In genomic region chr4:117799904-117800303, GRCm38 (mm10) we compare ENCODE assay signal across 27 mouse cellular contexts. TPM values are rescaled to one million over a fixed set of nuclear protein-coding genes. Genes with fewer than 3 reads are reported as not detected.
DNase-seq lines count a peak whose midpoint lies in the region; ATAC-seq and TF ChIP-seq lines count a peak whose summit lies in the region.
"Had no signal": no experiment of that assay in that cellular context is flagged by ENCODE, and none has a peak within 500 bp of the region (broad histone marks: within the 10 kb centered on the region; RNA-seq: fewer than 3 reads in every experiment).

No protein-coding gene starts in this region.

- H3K9ac ChIP-seq in heart, adult 2 months (ENCODE audit: low read depth, low read length), result no peak overlapping the region
- no peak overlapping the region for H3K9ac ChIP-seq in liver, postnatal 0 days (replicated peaks)
- no peak overlapping the region for H3K9ac ChIP-seq in liver, embryonic 11.5 days (ENCODE audit: low read depth, low read length)
- no peak overlapping the region for H3K9ac ChIP-seq in MEL (ENCODE audit: control insufficient read depth, low read depth, low read length, poor library complexity, severe bottlenecking)
- H3K9ac ChIP-seq: heart, embryonic 12.5 days; hindbrain, embryonic 15.5 days; liver, embryonic 13.5 days; neural tube, embryonic 13.5 days had no signal

- no peak for TF ChIP-seq POLR2A in heart, adult 2 months (IDR thresholded peaks at IDR 0.05; ENCODE audit: insufficient read depth, low read depth, low read length)
- no peak for TF ChIP-seq POLR2A in MEL (IDR thresholded peaks at IDR 0.05; ENCODE audit: control insufficient read depth in 1 of 2, insufficient read depth in 1 of 2, low read depth in 1 of 2, low read length in 2 of 2, poor library complexity in 1 of 2)

- peak; percentile 31; the same call in 1 of the 2 replicates for TF ChIP-seq CTCF in heart, adult 2 months (IDR thresholded peaks at IDR 0.05)
- peak; percentile 53 for TF ChIP-seq CTCF in liver, postnatal 0 days (IDR thresholded peaks at IDR 0.05; ENCODE audit: low read depth)
- TF ChIP-seq CTCF in MEL (IDR thresholded peaks at IDR 0.05 in 2 of 3, conservative IDR thresholded peaks at IDR 0.05 in 1 of 3; ENCODE audit: control insufficient read depth in 1 of 3, insufficient read depth in 1 of 3, low read depth in 2 of 3, low read length in 3 of 3, poor library complexity in 1 of 3, severe bottlenecking in 1 of 3), result peak; percentile 41 to 60 (median 51)

- no peak for DNase-seq in heart, adult 2 months
- no peak for DNase-seq in heart, adult 18-20 months
- no peak for DNase-seq in liver, postnatal 0 days
- DNase-seq in liver, embryonic 11.5 days (ENCODE audit: low spot score), result no peak
- peak; percentile 39 for DNase-seq in MEL (ENCODE audit: low read depth, low spot score)
- peak; percentile 3 for DNase-seq in induced T-regulatory cell, adult 2 months (ENCODE audit: low read depth)
- DNase-seq in right cerebral cortex, adult 2 months (ENCODE audit: low spot score in 2 of 2), result no peak
- no peak for DNase-seq in cerebellum, adult 11 months
- DNase-seq: adrenal gland, adult 2 months; cerebellum, adult 18-20 months; gastrocnemius, postnatal 25 days; kidney, adult 18-20 months; kidney, postnatal 36 days; liver, embryonic 13.5 days; lung, postnatal 14 days; right cerebral cortex, postnatal 14 days; thymus, postnatal 14 days had no signal

- H3K79me2 ChIP-seq in heart, adult 2 months (replicated peaks; ENCODE audit: control insufficient read depth, insufficient read depth, low read length), result no peaks in the 10 kb centered on the region
- no peaks in the 10 kb centered on the region for H3K79me2 ChIP-seq in MEL (ENCODE audit: control insufficient read depth, insufficient read depth, low read length, poor library complexity)

- H3K4me3 ChIP-seq in heart, adult 2 months, result no peak overlapping the region
- no peak overlapping the region for H3K4me3 ChIP-seq in liver, postnatal 0 days (ENCODE audit: low read depth, low read length)
- H3K4me3 ChIP-seq in liver, embryonic 11.5 days (ENCODE audit: low read depth, low read length), result no peak overlapping the region
- H3K4me3 ChIP-seq in MEL (ENCODE audit: control insufficient read depth in 1 of 2, insufficient read depth in 1 of 2, low read depth in 2 of 2, low read length in 2 of 2), result no peak overlapping the region
- H3K4me3 ChIP-seq: embryonic facial prominence, embryonic 10.5 days; erythroblast, embryonic 14.5 days; heart, embryonic 12.5 days; hindbrain, embryonic 15.5 days; liver, embryonic 13.5 days; neural tube, embryonic 13.5 days had no signal

- TF ChIP-seq RAD21 in MEL (IDR thresholded peaks at IDR 0.05; ENCODE audit: low read depth, low read length), result peak; percentile 46

- no peak overlapping the region for H3K4me2 ChIP-seq in liver, postnatal 0 days (ENCODE audit: low read depth, low read length)
- H3K4me2 ChIP-seq in liver, embryonic 11.5 days, result no peak overlapping the region
- H3K4me2 ChIP-seq: heart, embryonic 12.5 days; hindbrain, embryonic 15.5 days; liver, embryonic 13.5 days; neural tube, embryonic 13.5 days had no signal

- no peaks in the 10 kb centered on the region for H3K27me3 ChIP-seq in heart, adult 2 months (ENCODE audit: control insufficient read depth, insufficient read depth, low read length)
- no peaks in the 10 kb centered on the region for H3K27me3 ChIP-seq in liver, postnatal 0 days (ENCODE audit: insufficient read depth, low read length)
- no peaks in the 10 kb centered on the region for H3K27me3 ChIP-seq in liver, embryonic 11.5 days (replicated peaks; ENCODE audit: control insufficient read depth, insufficient read depth, low read length)
- no peaks in the 10 kb centered on the region for H3K27me3 ChIP-seq in MEL (ENCODE audit: control insufficient read depth in 1 of 2, insufficient read depth in 2 of 2, low read length in 2 of 2)
- H3K27me3 ChIP-seq: heart, embryonic 12.5 days; hindbrain, embryonic 15.5 days; liver, embryonic 13.5 days; neural tube, embryonic 13.5 days had no signal

- H3K36me3 ChIP-seq in heart, adult 2 months (ENCODE audit: control insufficient read depth, insufficient read depth, low read length), result no peaks in the 10 kb centered on the region
- no peaks in the 10 kb centered on the region for H3K36me3 ChIP-seq in liver, postnatal 0 days (replicated peaks; ENCODE audit: insufficient read depth, low read length)
- H3K36me3 ChIP-seq in liver, embryonic 11.5 days (ENCODE audit: control insufficient read depth, insufficient read depth, low read length), result no peaks in the 10 kb centered on the region
- peaks cover 0 to 4% of the 10 kb centered on the region in 2 experiments; a peak in 2 of 4 replicates for H3K36me3 ChIP-seq in MEL (ENCODE audit: control insufficient read depth in 1 of 2, insufficient read depth in 2 of 2, low read length in 2 of 2)
- H3K36me3 ChIP-seq: embryonic facial prominence, embryonic 10.5 days; heart, embryonic 12.5 days; hindbrain, embryonic 15.5 days; liver, embryonic 13.5 days; neural tube, embryonic 13.5 days had no signal

- no peaks in the 10 kb centered on the region for H3K4me1 ChIP-seq in heart, adult 2 months (ENCODE audit: control insufficient read depth, insufficient read depth, low read length)
- no peaks in the 10 kb centered on the region for H3K4me1 ChIP-seq in liver, postnatal 0 days (ENCODE audit: insufficient read depth)
- no peaks in the 10 kb centered on the region for H3K4me1 ChIP-seq in liver, embryonic 11.5 days (replicated peaks; ENCODE audit: control insufficient read depth, insufficient read depth, low read length)
- no peaks in the 10 kb centered on the region; a peak in 1 of 4 replicates for H3K4me1 ChIP-seq in MEL (ENCODE audit: control insufficient read depth in 1 of 2, insufficient read depth in 2 of 2, low read length in 2 of 2)
- H3K4me1 ChIP-seq: embryonic facial prominence, embryonic 10.5 days; heart, embryonic 12.5 days; hindbrain, embryonic 15.5 days; liver, embryonic 13.5 days; neural tube, embryonic 13.5 days had no signal

- no peak for TF ChIP-seq EP300 in heart, adult 2 months (IDR thresholded peaks at IDR 0.05; ENCODE audit: insufficient read depth, low read depth, low read length)
- TF ChIP-seq EP300 in liver, postnatal 0 days (IDR thresholded peaks at IDR 0.05; ENCODE audit: low read depth), result no peak
- TF ChIP-seq EP300 in MEL (IDR thresholded peaks at IDR 0.05; ENCODE audit: low read depth in 1 of 2, low read length in 2 of 2), result no peak

- no peak overlapping the region for H3K27ac ChIP-seq in heart, adult 2 months
- no peak overlapping the region for H3K27ac ChIP-seq in liver, postnatal 0 days (ENCODE audit: low read depth)
- no peak overlapping the region for H3K27ac ChIP-seq in liver, embryonic 11.5 days (ENCODE audit: low read depth, low read length)
- H3K27ac ChIP-seq in MEL (ENCODE audit: control insufficient read depth, low read depth, low read length), result no peak overlapping the region
- H3K27ac ChIP-seq: embryonic facial prominence, embryonic 10.5 days; hindbrain, embryonic 15.5 days; liver, embryonic 13.5 days; neural tube, embryonic 13.5 days had no signal

- no peaks in the 10 kb centered on the region for H3K9me3 ChIP-seq in liver, postnatal 0 days (ENCODE audit: low read length)
- H3K9me3 ChIP-seq in liver, embryonic 11.5 days (ENCODE audit: control insufficient read depth, low read length), result no peaks in the 10 kb centered on the region
- H3K9me3 ChIP-seq in MEL (replicated peaks; ENCODE audit: insufficient read depth, low read length), result no peaks in the 10 kb centered on the region
- H3K9me3 ChIP-seq: embryonic facial prominence, embryonic 10.5 days; heart, embryonic 12.5 days; hindbrain, embryonic 15.5 days; liver, embryonic 13.5 days; neural tube, embryonic 13.5 days had no signal

- ATAC-seq in liver, postnatal 0 days, result no peak
- no peak for ATAC-seq in liver, embryonic 11.5 days (replicated peaks; ENCODE audit: low FRiP score)
- ATAC-seq: forebrain, embryonic 16.5 days had no signal

- 82% methylated on average over 6 of the region's 6 CpGs for WGBS in heart, adult 2 months
- 80% methylated on average over 6 of the region's 6 CpGs for WGBS in liver, postnatal 0 days (ENCODE audit: insufficient replicate concordance)
- WGBS in liver, embryonic 11.5 days, result 80% methylated on average over 6 of the region's 6 CpGs

- intact Hi-C loops in heart, adult 2 months (cut with DNase I), result no loop called here

TF ChIP-seq in MEL, 35 proteins besides CTCF, POLR2A, EP300 and RAD21:
- TF ChIP-seq RCOR1 (IDR thresholded peaks at IDR 0.05; ENCODE audit: low read depth, low read length) (no peak), SMC3 (IDR thresholded peaks at IDR 0.05; ENCODE audit: low read depth, low read length) (peak; percentile 43), ZMIZ1 (IDR thresholded peaks at IDR 0.05; ENCODE audit: low read depth, low read length) (no peak), ETS1 (IDR thresholded peaks at IDR 0.05; ENCODE audit: low read depth, low read length) (0 out of 2 replicates have a peak, but pooled peaks have one; percentile 22), ZKSCAN1 (IDR thresholded peaks at IDR 0.05; ENCODE audit: low read depth, low read length) (no peak), TAL1 (IDR thresholded peaks at IDR 0.05; ENCODE audit: low read length) (no peak), CHD1 (IDR thresholded peaks at IDR 0.05; ENCODE audit: low read depth, low read length) (no peak), ZC3H11A (IDR thresholded peaks at IDR 0.05; ENCODE audit: low read depth, low read length) (peak; percentile 34; the same call in 1 of the 2 replicates), NRF1 (IDR thresholded peaks at IDR 0.05; ENCODE audit: insufficient read depth, low read depth, low read length, poor library complexity, severe bottlenecking) (no peak), CHD2 (IDR thresholded peaks at IDR 0.05; ENCODE audit: low read length) (no peak), SIN3A (IDR thresholded peaks at IDR 0.05; ENCODE audit: low read length) (no peak)

RNA-seq across cellular contexts. Expression of gene Slc6a9, which starts 34.4 kb away (rescaled TPM):
- 1 to 10 TPM; 2.5 to 3.4 TPM for total RNA-seq in heart, adult 2 months (2021)
- 6.9 and 9.2 TPM in 2 replicates for polyA plus RNA-seq in heart, adult 2 months (2012; rRNA removed)
- 1 to 10 TPM; 1.7 to 2.1 TPM for total RNA-seq in heart, adult 18-20 months (2021)
- polyA plus RNA-seq in liver, postnatal 0 days (2015; fragmentation: Nextera tagmentation; extraction: Ambion mirVana), result 16.0 and 19.5 TPM in 2 replicates
- polyA plus RNA-seq in liver, embryonic 11.5 days (2014; fragmentation: Nextera tagmentation; extraction: Ambion mirVana), result 21.7 and 26.3 TPM in 2 replicates
- 3.2 and 8.3 TPM in 2 replicates for total RNA-seq in MEL (2012; rRNA removed)
- 10 to 100 TPM in 1 of 2 experiments, not detected in 1; 21.2 TPM for polyA plus RNA-seq in MEL (2012; ENCODE audit: insufficient read depth in 1 of 2, insufficient read length in 2 of 2, low read depth in 1 of 2, low replicate concordance in 2 of 2, missing spikeins in 1 of 2)

RNA-seq across cellular contexts. Expression of gene Klf17, which starts 34.5 kb away (rescaled TPM):
- not detected for total RNA-seq in heart, adult 2 months (2021)
- polyA plus RNA-seq in heart, adult 2 months (2012; rRNA removed), result not detected in 2 replicates
- total RNA-seq in heart, adult 18-20 months (2021), result not detected
- polyA plus RNA-seq in liver, postnatal 0 days (2015; fragmentation: Nextera tagmentation; extraction: Ambion mirVana), result not detected in 2 replicates
- not detected in 2 replicates for polyA plus RNA-seq in liver, embryonic 11.5 days (2014; fragmentation: Nextera tagmentation; extraction: Ambion mirVana)
- total RNA-seq in MEL (2012; rRNA removed), result not detected in 2 replicates
- not detected for polyA plus RNA-seq in MEL (2012; ENCODE audit: insufficient read depth in 1 of 2, insufficient read length in 2 of 2, low read depth in 1 of 2, low replicate concordance in 2 of 2, missing spikeins in 1 of 2)
- total RNA-seq: adrenal gland, adult 2 months; gastrocnemius, postnatal 25 days; heart, postnatal 25 days; layer of hippocampus, postnatal 25 days; left cerebral cortex, postnatal 25 days; monocyte, adult 5-6 weeks had no signal
- polyA plus RNA-seq: adrenal gland, adult 2 months; embryonic facial prominence, embryonic 10.5 days; erythroblast, embryonic 14.5 days; forebrain, embryonic 16.5 days; heart, embryonic 12.5 days; hindbrain, embryonic 15.5 days; liver, embryonic 13.5 days; neural tube, embryonic 13.5 days had no signal

Comparison
In these comparisons a context has a peak if more than half of its experiments do, and no peak if none do; other contexts are left out.
1. DNase-seq: peak in MEL (single experiment) and induced T-regulatory cell, adult 2 months (single experiment); none in heart, adult 2 months (0 of 2), heart, adult 18-20 months (0 of 2), liver, postnatal 0 days (single experiment), liver, embryonic 11.5 days (single experiment), right cerebral cortex, adult 2 months (0 of 2) and cerebellum, adult 11 months (single experiment).
2. Peak in every context shown above with its lines, with median percentiles within 50 percentile points of each other: CTCF ChIP-seq.